Mouse (Mus musculus) ovary, postnatal 10 days (tissue): Measurements from ENCODE around the gene Otud1.

Experiments used
- DNase-seq: peaks from one replicate; pipeline ENCODE4 v3.0.0; 2022; ENCODE audit warnings: low spot score

Otud1 gene

DNA sequence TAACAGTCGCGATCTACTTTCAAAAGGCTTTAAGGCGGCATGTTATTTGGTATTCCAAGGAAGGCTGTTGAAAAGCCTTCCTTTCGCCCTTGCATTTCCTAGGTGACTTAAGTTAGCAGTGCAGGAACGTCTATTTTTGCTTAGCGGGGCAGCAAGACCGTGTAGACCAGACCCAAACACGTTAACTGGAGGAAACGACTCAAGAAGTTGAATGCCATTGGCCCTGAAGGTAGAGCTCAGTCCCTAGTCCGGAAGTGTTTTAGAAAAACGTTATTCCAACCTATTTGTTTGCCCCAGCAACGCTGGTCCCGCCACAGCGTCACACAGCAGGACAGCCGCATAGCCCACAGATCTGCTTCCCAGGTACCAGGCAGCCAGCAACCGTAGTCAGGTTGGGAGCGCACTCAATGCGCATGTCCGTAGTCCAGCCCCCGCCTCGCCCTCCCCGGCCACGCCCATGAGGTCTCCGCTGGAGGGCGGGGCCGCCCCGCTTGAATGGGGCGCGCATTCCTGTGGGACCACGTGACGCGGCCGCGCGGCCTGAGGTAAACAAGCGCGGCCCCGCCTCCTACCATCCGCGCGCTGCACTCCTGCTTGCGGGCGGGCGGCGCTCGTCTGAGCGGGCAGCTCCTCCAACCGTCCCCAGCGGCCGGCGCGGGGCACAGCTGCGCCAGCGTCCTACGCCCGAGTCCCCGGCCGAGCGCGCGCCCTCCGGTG, at the start of gene Otud1:
Gene Otud1 (plus strand): TSS at position 595 of the 717 bp plus-strand sequence.
- peak; percentile 74 for DNase-seq

DNA sequence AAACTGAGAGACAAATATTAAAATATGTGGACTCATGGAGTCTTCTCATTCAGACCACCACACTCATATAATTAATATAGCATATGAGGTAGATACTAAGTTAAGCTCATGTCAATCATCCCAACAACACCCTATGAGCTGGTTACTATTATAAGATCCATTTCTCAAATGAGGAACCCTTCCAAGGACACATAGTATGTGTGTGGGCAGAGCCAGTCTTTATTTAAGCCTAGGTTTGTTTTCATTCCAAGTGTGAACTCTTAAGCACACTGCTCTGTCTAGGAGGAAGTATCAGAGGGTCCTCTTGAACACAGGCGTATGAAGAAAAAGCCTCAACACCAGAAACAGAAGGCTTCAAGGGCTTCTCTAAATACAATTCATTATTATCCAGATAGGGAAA, 49.7 kb upstream of the Otud1 start:
- DNase-seq, result no peak

DNA sequence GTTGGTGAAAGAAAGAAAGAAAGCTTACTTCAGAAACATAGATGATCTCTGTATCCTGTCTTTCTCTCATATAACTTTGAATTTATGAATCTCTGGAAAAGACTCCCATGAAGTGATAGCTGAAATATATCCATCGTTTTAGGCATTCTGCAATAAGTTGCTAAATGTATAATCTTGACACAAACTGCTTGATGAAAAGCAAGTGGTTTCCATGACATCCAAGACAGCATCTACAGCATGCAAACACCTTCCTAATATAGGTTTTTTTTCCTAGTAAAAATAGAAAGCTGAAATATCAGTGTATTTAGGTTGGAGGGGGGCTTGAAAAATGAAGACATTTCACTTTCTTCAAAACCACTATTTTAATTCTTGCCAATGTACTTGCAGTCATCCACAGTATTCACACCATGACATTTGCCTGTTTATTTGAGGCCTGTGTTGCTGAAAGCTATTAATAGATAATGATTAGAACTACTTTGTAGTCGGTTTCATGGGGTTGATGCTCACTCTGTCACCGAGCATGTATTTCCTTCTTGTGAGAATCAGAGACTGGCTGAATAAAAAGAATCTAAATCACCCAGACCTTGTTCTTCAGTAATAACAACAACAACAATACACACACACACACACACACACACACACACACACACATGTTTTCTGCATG, 49.0 kb upstream of the Otud1 start:
- DNase-seq, result no peak

DNA sequence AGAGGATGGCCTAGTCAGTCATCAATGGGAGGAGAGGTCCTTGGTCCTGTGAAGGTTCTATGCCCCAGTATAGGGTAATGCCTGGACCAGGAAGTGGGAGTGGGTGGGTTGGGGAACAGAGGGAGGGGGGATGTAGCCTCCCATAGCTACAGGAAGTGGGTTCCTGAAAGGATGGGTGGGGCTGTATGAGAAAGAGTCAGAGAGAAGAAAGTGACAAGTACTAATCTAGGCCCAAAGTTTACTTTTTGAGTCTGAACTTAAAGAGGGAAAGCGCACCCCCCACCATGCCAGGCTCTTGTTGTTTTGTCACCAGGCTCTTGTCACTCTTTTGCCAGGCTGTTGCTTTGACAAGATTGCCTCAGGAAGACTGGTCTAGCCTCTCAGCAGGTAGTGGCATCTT, 35.5 kb upstream of the Otud1 start:
- no peak for DNase-seq

DNA sequence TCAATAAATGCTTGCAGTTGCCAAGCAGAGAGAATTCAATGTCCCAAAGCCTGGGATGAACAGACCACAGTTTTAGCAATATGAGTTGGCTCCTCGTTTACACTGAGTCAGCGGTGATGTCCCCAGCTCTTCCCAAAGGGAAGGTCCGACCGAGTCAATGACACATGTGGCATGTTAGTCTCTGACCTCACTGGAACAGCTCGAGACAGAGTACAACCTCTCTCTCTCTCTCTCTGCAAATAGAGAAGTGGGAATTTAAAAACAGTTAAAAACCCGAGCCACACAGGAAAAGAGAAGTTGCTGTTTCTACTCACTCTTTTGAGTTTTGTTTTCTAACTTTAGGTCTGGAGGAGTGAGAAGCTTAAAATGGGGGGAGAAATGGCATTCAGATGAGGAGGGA, 30.5 kb upstream of the Otud1 start:
- no peak for DNase-seq

DNA sequence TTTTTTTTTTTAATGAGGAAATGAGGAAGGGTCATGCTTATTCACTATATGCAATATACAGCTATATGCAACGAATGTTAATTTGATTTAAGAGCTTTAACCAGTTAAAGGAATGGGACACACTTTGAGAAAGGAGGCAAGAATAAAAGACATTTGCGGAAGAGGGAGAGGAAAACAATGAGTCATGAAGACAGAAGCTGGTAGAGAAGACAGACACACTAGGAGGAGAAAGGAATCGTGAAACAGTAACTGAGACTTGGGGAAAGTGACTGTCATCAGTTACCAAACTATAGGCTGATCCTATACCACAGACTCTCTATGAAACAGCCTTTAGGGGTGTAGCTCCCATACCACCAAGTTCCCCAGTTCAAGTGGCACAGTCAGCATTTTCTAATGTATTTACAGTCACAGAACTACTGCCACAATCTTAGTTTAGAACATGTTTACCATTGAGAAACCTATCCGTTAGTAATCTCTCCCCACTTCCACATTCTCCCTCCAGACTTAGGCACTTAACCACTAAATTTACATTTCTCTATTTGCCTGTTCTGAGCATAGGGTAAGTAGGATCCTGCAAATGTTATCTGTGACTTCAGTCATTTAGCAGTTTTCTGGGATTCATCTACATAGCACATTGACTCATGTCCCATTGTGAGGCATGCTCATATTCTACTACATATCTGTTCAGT, 29.5 kb upstream of the Otud1 start:
- no peak for DNase-seq

DNA sequence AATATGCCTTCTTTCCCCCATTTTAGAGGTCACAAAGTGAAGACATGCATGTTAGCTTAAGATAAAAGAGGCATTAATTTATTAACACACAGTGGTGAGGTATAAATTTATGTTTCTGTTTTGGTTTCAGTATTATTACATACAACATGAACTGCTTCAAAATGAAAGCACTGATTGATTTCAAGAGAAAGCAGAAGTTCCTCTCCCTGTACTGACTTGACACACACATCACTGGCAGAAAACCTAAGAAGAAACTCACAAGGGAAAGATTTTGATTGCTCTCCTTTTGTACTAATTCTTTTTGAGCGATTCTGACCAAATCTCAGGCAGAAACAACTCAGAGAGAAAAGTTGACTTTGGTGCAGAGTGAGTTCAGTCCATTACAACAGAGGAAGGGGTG, 27.0 kb upstream of the Otud1 start:
- DNase-seq, result no peak

DNA sequence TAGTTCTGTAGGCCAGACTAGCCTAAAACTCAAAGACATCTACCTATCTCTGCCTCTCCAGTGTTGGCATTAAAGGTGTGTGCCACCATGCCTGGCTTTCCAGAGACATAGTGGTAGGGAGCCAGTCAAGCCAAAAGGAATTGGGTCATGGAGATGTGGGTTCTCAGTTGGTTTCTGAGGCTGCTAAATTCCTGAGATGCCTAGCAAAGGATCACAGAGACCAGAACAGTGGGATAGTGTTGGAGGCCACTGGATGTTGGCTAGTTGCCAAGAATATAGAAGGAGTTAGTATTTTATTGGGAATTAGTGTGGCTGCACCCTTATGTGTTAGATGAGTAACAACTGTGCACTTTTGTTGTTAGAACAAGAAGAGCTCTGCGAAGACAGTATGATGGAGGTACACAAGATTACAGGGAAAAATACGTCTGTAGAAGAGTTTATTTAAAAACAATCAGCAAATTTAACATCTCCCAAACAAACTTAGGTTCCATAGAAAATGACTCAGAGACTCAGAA, 24.1 kb upstream of the Otud1 start:
- no peak for DNase-seq

DNA sequence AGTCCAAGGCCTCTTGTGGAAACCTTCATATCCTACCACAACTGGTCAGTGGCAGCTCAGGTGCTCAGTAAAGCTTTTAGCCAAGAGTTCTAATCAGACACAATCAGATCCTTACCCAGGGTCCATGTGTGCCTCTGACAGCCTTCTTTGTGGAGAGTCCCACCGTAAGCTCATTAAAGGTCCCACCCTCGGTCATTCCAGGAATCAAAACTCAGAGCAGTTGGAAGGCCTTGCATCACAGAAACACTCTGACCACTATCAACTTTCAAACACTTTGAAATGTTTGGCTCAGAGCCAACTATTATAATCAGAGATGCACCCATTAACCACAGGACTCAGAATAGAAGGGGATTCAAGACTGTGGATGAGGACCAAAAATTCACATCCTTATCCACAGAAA, 12.4 kb upstream of the Otud1 start:
- no peak for DNase-seq

DNA sequence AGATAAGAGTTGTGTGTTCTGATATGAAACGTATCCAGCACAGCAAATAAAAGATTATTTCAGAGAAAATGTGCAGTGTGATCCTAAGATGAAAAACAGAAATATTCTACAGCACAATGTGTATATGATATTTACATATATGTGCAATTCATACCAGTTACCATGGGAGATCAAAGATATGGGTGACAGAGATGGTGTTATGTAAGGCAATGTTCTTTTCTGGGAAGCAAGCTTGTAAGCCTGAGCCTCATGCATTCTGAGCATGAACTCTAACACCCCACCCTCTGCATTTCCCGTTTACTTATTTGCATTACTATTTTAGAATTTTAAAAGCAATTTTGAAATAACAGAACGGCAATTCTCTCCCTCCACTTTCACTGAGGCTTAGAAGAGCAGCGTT, 11.4 kb upstream of the Otud1 start:
- no peak for DNase-seq

DNA sequence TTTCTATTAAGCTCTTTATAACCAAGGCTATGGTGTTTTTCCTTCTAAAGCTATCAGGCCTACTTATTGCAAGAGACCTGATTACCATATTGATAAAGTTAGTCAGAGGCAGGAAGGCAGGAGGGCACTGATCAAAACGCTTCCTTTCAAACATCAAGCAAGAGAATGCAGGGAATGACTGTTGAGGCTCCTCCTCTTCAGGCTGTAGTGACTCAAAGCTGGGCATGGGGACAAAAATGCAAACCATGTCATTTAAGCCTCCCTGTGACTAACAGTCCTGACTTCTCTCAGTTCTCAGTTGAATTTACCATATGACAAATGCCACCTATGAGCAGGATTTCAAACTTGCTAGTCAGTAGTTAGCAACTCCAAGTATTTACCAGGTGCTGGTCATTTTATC, 10.6 kb upstream of the Otud1 start:
- no peak for DNase-seq

DNA sequence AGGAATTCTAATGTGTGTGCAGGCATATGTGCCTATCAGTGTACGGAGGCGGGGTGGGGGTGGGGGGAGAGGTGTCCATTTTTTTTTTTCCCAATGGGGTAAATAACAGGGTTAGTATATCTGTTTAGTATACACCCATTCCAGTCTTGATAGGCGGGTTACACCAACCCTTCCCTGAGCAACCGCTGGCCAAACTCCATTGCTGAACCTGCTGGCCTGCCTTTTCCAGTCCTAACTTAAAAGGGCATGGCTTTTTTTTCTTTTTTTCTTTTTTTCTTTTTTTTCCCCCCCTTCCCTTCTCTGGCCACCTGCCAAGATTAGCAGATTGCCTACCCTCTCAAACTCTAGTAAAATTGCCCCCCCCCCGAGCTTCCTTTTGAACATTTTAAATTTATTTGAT, 1.1 kb upstream of the Otud1 start:
- no peak for DNase-seq

DNA sequence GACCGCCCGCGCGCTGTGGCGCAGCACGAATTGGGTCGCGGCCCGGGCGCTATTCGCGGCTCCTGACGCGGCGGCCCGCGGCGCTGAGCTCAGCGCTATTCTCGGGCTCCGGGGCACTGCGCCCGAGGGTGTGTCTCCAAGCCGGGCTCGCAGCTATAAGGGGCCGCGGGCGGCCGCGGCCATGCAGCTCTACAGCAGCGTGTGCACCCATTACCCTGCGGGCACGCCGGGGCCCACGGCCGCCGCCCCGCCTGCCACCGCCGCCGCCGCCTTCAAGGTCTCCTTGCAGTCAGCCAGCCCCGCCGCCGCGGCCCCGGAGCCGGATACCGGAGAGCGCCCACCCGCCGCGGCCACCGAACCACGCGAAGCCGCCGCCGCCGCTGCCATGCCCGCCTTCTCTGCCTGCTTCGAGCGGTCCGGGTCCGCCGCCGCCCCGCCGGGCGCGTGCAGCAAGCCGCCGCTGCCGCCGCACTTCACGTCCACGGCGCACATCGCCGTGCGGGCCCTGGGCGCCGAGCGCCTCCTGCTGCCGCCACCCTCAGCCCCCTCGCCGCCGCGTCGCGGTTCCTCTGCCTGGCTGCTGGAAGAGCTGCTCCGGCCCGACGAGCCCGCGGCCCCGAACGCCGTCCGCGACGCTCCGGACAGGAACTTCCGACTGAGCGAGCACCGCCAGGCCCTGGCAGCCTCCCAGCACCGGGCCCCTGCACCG, 483 bp downstream of the Otud1 start:
- no peak for DNase-seq

DNA sequence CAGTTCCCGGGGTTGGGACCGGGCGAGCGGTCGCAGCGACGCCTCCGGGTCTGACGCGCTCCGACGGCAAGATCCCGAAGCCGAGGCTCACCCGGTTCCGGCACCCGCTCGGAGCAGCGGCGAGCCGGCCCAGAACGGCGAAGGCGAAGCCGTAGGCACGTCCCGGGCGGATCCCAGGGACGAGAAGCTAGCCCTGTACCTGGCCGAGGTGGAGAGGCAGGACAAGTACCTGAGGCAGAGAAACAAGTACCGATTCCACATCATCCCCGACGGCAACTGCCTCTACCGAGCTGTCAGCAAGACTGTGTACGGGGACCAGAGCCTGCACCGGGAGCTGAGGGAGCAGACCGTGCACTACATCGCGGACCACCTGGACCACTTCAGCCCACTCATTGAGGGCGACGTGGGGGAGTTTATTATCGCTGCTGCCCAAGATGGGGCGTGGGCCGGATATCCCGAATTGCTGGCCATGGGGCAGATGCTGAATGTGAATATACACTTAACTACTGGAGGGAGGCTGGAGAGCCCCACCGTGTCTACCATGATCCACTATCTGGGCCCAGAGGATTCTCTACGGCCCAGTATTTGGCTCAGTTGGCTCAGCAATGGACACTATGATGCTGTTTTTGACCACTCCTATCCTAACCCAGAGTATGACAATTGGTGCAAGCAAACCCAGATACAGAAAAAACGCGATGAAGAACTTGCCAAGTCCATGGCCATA, 1.3 kb downstream of the Otud1 start:
- peak; percentile 9 for DNase-seq

DNA sequence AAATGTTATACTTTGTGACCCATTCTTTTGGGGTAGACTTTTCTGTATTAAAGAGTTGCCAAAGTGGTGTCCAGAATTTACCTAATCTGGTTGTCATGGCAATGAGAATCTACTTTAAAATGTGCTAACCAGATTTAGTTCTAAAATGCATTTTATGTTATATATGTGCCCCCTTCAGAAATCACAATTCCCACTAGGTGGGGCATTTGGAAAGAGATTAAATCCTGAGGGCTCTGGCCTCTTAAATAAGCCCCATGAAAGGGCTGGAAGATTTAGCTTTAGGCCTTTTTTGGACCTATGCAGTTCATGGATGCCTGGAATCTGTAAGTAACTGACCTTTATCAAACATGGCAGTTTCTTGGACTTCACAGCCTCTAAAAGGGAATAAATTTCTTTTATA, 3.3 kb downstream of the Otud1 start:
- DNase-seq, result no peak

DNA sequence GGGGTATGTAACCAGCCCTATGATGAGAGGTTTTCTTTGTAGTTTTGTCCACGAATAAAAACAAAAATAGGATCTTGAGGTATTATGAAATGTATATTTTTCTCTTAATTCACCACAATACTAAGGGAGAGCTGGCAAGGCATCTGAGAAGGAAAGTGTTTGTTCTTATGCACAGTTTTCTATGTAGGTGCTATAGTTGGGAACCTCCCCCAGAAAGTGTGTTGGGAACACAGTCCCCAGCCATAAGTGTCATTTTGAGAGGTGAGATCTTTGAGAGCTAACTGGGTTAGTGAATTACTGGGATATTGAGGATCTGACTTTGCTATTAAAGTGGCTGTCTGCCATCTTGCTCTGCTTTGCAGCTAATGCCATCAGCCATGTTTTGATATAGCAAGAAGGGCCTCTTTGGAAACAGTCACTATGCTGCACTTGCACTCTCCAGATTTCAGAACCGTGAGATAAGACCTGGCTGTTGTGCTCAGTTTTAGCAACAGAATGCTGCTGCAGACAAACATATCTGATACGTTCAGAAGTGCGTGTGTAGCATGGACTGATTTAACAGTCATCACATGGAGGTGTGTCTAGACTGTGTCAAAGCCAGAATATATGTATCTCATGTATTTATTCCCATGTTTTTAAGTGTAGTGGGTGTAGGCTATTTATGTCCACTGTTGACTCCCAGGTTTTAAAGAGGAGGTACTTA, 5.7 kb downstream of the Otud1 start:
- DNase-seq, result no peak

DNA sequence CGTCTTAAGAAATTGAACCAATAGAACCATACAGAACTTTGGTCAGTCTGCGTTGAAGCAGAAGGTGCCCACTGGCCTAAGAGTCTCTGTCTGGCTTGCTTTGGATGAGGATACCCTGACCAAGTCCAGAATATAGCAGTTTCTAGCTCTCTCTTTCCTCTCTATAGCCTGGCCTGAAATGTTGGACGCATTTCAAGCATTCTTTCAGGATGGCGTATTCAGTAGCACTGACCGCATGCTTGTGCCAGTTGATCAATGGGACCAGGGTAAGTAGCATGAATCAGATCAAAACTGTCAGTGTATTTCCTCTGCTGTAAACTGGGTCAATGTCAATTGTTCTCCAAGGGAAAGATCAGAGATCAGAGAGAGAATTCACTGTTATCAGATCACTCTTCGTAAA, 6.6 kb downstream of the Otud1 start:
- no peak for DNase-seq

DNA sequence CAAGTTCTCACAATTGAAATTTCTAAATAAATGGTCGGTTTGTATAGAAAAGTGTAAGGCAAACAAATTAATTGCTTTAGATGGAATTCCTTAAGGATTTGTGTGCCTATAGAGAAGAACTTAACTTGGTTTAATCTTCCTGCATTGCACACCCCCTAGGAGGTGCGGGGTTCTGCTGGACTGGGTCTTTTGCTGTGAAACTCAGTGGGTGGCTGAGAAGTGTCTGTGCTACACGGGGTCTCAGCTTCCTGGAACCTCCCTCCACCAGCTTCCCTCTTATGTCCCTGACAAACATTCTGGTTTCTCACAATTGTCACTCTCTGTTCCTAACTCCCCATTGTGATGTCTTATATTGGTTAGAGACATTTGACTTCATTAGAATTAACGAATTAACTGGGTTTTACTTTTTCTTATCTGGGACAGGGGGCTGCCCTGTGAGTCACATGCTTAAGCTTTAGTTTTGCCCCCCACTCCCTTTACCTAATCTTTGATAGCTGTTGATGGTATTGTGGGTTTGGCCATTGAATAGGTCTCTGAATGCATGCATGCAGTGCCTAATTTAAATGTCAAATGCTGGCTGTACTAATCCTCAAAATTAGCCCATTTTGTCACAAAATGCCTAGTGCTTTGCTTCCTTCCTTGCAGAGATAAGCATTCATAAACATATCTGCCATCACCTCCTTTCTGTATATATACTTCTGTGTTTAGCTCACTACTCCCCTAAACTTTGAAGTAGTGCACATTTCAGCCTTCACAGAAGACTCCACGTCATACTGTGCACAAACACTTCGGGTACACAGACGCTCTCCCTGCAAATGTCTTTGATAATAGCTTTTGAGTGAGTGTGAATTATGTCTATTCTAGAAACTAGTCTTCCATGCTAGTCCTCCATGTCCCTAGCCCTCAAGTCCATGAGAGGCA, 7.3 kb downstream of the Otud1 start:
- DNase-seq, result no peak

DNA sequence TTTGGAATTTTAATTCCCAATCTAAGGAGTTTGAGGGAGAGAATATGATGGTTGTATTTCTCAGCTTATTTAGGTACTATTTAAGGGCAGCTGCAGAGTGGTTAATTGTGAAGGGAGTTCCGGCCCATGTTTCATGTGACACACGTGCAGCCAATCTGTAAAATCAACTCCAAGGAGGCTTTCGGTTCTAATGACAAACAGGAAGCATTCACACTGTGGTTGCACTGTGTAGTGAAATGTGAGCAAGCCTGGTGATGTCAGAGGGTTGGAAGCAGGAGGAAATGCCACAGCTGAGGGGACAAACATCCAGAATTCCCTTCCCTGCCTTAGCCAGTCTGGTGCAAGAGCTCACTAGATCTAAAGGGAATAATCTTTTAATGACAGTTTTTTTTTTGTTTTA, 8.3 kb downstream of the Otud1 start:
- no peak for DNase-seq
